ENCODE assay signal across 8 mouse cellular contexts in genomic region chr5:35671474-35671891, GRCm38 (mm10). TPM values are rescaled to one million over a fixed set of nuclear protein-coding genes. Genes with fewer than 3 reads are reported as not detected.
A peak's percentile ranks its signal among the peaks of the same experiment; 100 is the strongest.
DNase-seq lines count a peak whose midpoint lies in the region; ATAC-seq lines count a peak whose summit lies in the region.

No protein-coding gene starts in this region.

- no peaks in the 10 kb centered on the region for H3K9me3 ChIP-seq in liver, embryonic 16.5 days (replicated peaks; ENCODE audit: control insufficient read depth, low read length)
- H3K9me3 ChIP-seq in embryonic facial prominence, embryonic 15.5 days (replicated peaks) = no peaks in the 10 kb centered on the region

- H3K4me3 ChIP-seq in liver, embryonic 16.5 days (ENCODE audit: low read depth, low read length) = no peak overlapping the region
- no peak overlapping the region for H3K4me3 ChIP-seq in embryonic facial prominence, embryonic 15.5 days (replicated peaks)

- H3K9ac ChIP-seq in liver, embryonic 16.5 days (ENCODE audit: low read depth, low read length) = no peak overlapping the region
- H3K9ac ChIP-seq in embryonic facial prominence, embryonic 15.5 days = no peak overlapping the region

- no peak for DNase-seq in liver
- peak; percentile 90 to 91 for DNase-seq in heart, postnatal 10 days
- peak; percentile 57 to 65 for DNase-seq in layer of hippocampus, adult 8-10 months (ENCODE audit: low spot score in 2 of 2)
- DNase-seq in lung, postnatal 25 days (ENCODE audit: low spot score) = peak; percentile 69
- peak; percentile 65 for DNase-seq in testis, postnatal 14 days (ENCODE audit: low spot score)

- no peaks in the 10 kb centered on the region for H3K27me3 ChIP-seq in liver, embryonic 16.5 days (ENCODE audit: control insufficient read depth, insufficient read depth, low read depth, low read length)
- no peaks in the 10 kb centered on the region for H3K27me3 ChIP-seq in embryonic facial prominence, embryonic 15.5 days

- no peaks in the 10 kb centered on the region for H3K36me3 ChIP-seq in liver, embryonic 16.5 days (ENCODE audit: control insufficient read depth, insufficient read depth)
- no peaks in the 10 kb centered on the region for H3K36me3 ChIP-seq in embryonic facial prominence, embryonic 15.5 days

- H3K27ac ChIP-seq in liver, embryonic 16.5 days (ENCODE audit: low read length) = no peak overlapping the region
- H3K27ac ChIP-seq in embryonic facial prominence, embryonic 15.5 days (replicated peaks) = peak overlapping the region; percentile 28; the same call in 1 of the 2 replicates

- WGBS in liver, embryonic 16.5 days (ENCODE audit: insufficient replicate concordance) = 58% methylated on average over 9 of the region's 9 CpGs
- WGBS in embryonic facial prominence, embryonic 15.5 days = 60% methylated on average over 9 of the region's 9 CpGs

- intact Hi-C loops in heart, postnatal 10 days (cut with DNase I) = no loop called here

- H3K4me1 ChIP-seq in liver, embryonic 16.5 days (ENCODE audit: control insufficient read depth, low read depth, low read length) = no peaks in the 10 kb centered on the region
- H3K4me1 ChIP-seq in embryonic facial prominence, embryonic 15.5 days = peaks cover 58% of the 10 kb centered on the region

- H3K4me2 ChIP-seq in liver, embryonic 16.5 days (ENCODE audit: low read depth, low read length) = no peak overlapping the region
- H3K4me2 ChIP-seq in embryonic facial prominence, embryonic 15.5 days (replicated peaks) = no peak overlapping the region

- 0 out of 2 replicates have a peak, but pooled peaks have one; percentile 9 for ATAC-seq in liver, embryonic 16.5 days (ENCODE audit: low read depth)
- no peak for ATAC-seq in embryonic facial prominence, embryonic 15.5 days (ENCODE audit: insufficient number of reproducible peaks, low FRiP score, low TSS enrichment, low read depth)
- ATAC-seq in CD4-positive, CD25-positive, alpha-beta regulatory T cell, adult 4 months = no peak

RNA-seq across cellular contexts. Expression of gene Htra3, which starts 8.1 kb away (rescaled TPM):
- polyA plus RNA-seq in liver, embryonic 16.5 days (2015; fragmentation: Nextera tagmentation; extraction: Ambion mirVana) = 1.7 and 2.9 TPM in 2 replicates
- polyA plus RNA-seq in embryonic facial prominence, embryonic 15.5 days (2015; fragmentation: Nextera tagmentation; extraction: Ambion mirVana) = 31.3 and 33.0 TPM in 2 replicates
- total RNA-seq in heart, postnatal 10 days (2021) = 10 to 100 TPM; 69.0 to 86.6 TPM
- total RNA-seq in layer of hippocampus, adult 8-10 months (2022) = 10 to 100 TPM in 1 of 4 experiments, 1 to 10 TPM in 3; 4.8 to 11.1 (median 8.9) TPM
- not detected for polyA plus RNA-seq in CD4-positive, CD25-positive, alpha-beta regulatory T cell, adult 4 months (2017; shearing (Covaris generic))
